Mouse (Mus musculus) lung, adult 2 months (tissue): Measurements from ENCODE around the gene Gm11562. TPM values are rescaled to one million over a fixed set of nuclear protein-coding genes. Genes with fewer than 3 reads are reported as not detected.
"Not testable (repeated sequence)": the region's sequence is repeated elsewhere in the genome, so short reads cannot be mapped to it uniquely, and the experiment has no call there.

ENCODE experiments used
- DNase-seq: peaks from one replicate; pipeline ENCODE4 v3.0.0; 2022
- H3K4me1 ChIP-seq: fragments of 200-500 bp; 2 replicates; pipeline ENCODE4 v1.6.1; 2011; ENCODE audit warnings: low read length; ENCODE audit not compliant: control insufficient read depth, insufficient read depth
- H3K4me3 ChIP-seq: fragments of 200-500 bp; replicated peaks from 2 replicates; pipeline ENCODE3; 2011; ENCODE audit warnings: low read depth, mild to moderate bottlenecking, control low read depth, low read length; ENCODE audit errors: extremely low read depth
- CTCF ChIP-seq: fragments of 200-500 bp; IDR thresholded peaks from 2 replicates; pipeline ENCODE4 v1.5.1; 2011; ENCODE audit warnings: mild to moderate bottlenecking, low read length, control low read depth; ENCODE audit not compliant: insufficient read depth
- POLR2A ChIP-seq: fragments of 200-500 bp; IDR thresholded peaks from 2 replicates; pipeline ENCODE4 v1.6.1; 2011; ENCODE audit warnings: low read depth, mild to moderate bottlenecking, control low read depth, low read length, borderline replicate concordance; ENCODE audit errors: extremely low read depth
- WGBS: fragments of 180-500 bp; shearing (Covaris S2); methylation state at CpG from one replicate; pipeline ENCODE4 v1.1.7; 2018; 5-methylcytosine and 5-hydroxymethylcytosine counted together
- polyA plus RNA-seq: library from polyadenylated mRNA; depleted of rRNA; stranded (reverse); fragments of >200 nt; gene quantifications from 2 replicates; pipeline ENCODE4 v1.2.3, GENCODE M21; 2012

Gene Gm11562
- polyA plus RNA-seq, 1 experiment: not detected

DNA sequence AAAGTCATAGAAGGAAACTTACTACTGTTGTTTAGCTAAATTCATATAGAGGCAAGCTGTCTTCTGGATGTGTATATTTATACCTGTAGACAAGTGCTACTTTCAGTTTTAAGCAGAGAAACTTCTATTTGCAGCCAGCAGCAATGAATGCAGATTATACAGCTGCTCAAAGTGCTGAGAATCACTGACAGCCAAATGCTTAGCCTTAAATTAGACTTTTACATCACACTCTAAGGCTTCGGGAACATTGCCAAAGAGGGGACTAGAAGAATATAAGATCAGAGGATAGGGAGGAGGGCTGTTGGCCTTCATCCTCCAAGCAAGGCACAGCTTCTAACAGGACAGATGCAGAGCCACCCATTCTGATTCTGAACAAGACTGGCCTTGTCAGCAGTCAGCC is 16.9 kb upstream of the Gm11562 start:
- Histone ChIP-seq H3K4me1 (no peaks in the 10 kb centered on the region), H3K4me3 (no peak overlapping the region)
- no peak for TF ChIP-seq CTCF
- no peak for TF ChIP-seq POLR2A
- no peak for DNase-seq
- WGBS: 57% methylated on average over 1 of the region's 1 CpGs

DNA sequence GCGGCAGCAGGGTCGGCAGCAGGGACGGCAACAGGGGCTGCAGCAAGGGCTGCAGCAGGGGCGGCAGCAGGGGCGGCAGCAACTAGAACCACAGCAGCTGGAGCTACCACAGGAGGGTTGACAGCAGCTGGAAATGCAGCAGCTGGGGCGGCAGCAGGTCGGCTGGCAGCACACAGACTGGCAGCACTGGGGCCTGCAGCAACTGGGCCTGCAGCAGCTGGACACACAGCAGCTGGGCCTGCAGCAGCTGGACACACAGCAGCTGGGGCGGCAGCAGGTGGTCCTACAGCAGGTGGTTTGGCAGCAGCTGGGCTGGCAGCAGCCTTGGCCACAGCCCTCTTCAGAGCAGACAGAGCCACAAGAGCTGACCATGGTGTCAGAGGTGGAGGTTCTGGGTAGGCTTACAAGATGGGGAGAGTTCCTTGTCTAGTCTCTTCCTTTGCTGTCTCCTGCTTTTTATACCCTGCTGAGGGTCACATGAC is 14.5 kb upstream of the Gm11562 start, which contains the start of gene Krtap4-2:
Gene Krtap4-2, minus strand, starts transcription at position 432 of the 482 bp plus-strand sequence.
- Histone ChIP-seq H3K4me1 (no peaks in the 10 kb centered on the region), H3K4me3 (no peak within 1 kb of the TSS)
- DNase-seq: no peak
- 38% methylated on average over 8 of the region's 8 CpGs for WGBS
- no peak for TF ChIP-seq POLR2A
- no peak for TF ChIP-seq CTCF

GRCm38 (mm10) chr11:99633293-99633692 is 13.1 kb upstream of the Gm11562 start:
- Histone ChIP-seq H3K4me3 (no peak overlapping the region), H3K4me1 (no peaks in the 10 kb centered on the region)
- TF ChIP-seq POLR2A (no peak), CTCF (no peak)
- DNase-seq: no peak
- 63% methylated on average over 2 of the region's 2 CpGs for WGBS

DNA sequence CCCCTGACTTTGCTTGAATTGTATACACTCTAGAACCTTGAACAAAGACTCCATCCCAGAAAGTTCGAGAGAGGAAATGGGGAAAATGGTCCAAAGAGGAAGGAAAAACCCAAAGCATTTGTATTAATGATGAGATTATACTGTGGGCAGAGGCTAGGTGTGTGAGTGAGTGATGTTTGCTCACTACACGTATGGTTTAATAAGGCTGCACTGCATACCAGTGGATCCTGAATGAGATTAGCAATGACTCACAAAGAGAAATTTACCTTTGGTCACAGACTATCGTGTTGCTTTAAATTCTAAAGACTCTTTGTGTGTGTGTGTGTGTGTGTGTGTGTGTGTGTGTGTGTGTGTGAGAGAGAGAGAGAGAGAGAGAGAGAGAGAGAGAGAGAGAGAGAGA is 10.7 kb upstream of the Gm11562 start:
- Histone ChIP-seq H3K4me3 (no peak overlapping the region), H3K4me1 (no peaks in the 10 kb centered on the region)
- no peak for DNase-seq
- WGBS: 42% methylated on average over 3 of the region's 3 CpGs
- TF ChIP-seq POLR2A: no peak

DNA sequence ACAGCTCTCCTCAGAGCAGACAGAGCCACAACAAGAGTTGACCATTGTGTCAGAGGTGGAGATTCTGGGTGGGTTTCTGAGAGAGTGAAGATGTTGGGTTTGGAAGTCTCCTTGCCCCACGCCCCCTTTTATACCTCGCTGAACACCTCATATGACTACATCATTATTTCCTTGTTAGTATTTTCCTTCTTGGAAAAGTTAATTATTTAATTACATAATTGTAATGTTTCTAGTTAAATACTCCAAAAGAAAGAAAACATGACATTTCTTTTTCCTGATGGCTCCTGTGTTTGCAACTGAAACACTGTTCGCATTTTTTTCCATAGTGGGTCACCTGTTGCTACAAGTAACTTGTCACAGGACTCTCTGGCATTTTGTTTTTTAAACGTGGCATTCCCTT is 7.9 kb upstream of the Gm11562 start, which contains the start of gene Krtap4-1:
Gene Krtap4-1, minus strand, starts transcription at position 101 of the 400 bp plus-strand sequence.
- WGBS: 82% methylated on average over 4 of the region's 4 CpGs
- no peak within 1 kb of the TSS for H3K4me3 ChIP-seq
- DNase-seq: no peak
- TF ChIP-seq CTCF: no peak
- TF ChIP-seq POLR2A: no peak
- H3K4me1 ChIP-seq: no peaks in the 10 kb centered on the region

GRCm38 (mm10) chr11:99614796-99615363 is 5.4 kb downstream of the Gm11562 start, which contains the start of gene Krtap2-4:
Gene Krtap2-4, minus strand, starts transcription at chr11:99614846.
- Histone ChIP-seq H3K4me1 (no peaks in the 10 kb centered on the region), H3K4me3 (no peak within 1 kb of the TSS)
- no peak for TF ChIP-seq CTCF
- no peak for TF ChIP-seq POLR2A
- 58% methylated on average over 3 of the region's 3 CpGs for WGBS
- DNase-seq: no peak

GRCm38 (mm10) chr11:99610089-99610488 is 10.1 kb downstream of the Gm11562 start, which contains the start of gene Gm11937:
Gene Gm11937, minus strand, starts transcription at chr11:99610189.
- not testable (repeated sequence) for DNase-seq, H3K4me1 ChIP-seq, H3K4me3 ChIP-seq
- 41% methylated on average over 2 of the region's 2 CpGs for WGBS

- TF ChIP-seq POLR2A (no peak), CTCF (no peak)
- no peaks in the 10 kb centered on the region for H3K4me1 ChIP-seq
- no peak overlapping the region for H3K4me3 ChIP-seq
- WGBS: 77% methylated on average over 1 of the region's 1 CpGs
- DNase-seq: no peak
These were observed 11.1 kb downstream of the Gm11562 start for GRCm38 (mm10) chr11:99609126-99609525.

DNA sequence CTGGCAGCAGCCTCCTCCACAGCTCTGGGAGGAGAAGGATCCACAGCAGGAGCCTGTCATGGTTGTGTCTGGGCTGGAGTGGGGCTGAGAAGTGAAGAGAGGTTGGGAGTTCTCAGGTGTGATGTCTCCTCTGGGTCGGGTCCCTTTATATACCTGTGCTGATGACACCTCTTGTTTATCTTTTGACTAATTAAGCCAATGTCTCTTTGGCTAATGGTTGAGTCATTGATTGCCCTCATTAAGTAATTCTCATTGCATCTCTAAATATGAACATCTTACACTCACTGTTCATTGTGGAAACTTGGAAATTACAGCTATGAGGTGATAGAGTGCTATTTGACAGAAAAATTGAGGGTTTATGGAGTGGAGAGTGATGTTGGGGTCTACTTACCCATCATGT is 17.0 kb downstream of the Gm11562 start, which contains the start of gene Gm11938:
Gene Gm11938, minus strand, starts transcription at position 101 of the 400 bp plus-strand sequence.
- not testable (repeated sequence) for H3K4me3 ChIP-seq, H3K4me1 ChIP-seq, DNase-seq
- 48% methylated on average over 1 of the region's 1 CpGs for WGBS

DNA sequence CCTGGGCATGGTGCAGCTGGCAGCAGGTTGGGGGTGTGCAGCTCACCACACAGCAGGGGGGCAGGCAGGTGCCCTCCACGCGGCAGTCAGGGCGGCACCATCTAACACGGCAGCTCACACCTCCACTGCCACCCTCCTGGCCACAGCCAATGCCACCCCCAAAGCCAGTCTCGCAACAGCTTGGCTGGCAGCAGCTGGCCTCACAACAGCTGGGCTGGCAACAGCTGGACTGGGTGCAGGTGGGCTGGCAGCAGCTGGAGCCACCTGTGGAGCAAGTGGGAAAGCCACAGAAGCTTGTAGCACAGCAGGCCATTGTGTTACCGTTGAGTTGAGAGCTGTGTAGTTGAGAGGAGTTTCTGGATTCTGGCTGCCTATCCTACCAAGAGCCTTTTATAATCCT is 22.5 kb downstream of the Gm11562 start, which contains the start of gene Krtap9-3:
Gene Krtap9-3, minus strand, starts transcription at position 364 of the 400 bp plus-strand sequence.
- not testable (repeated sequence) for DNase-seq, H3K4me1 ChIP-seq, H3K4me3 ChIP-seq
- WGBS: 71% methylated on average over 6 of the region's 6 CpGs
